Mouse (Mus musculus) B cell, adult 62 days (primary cell): ENCODE data around the gene Cox7b. TPM values are rescaled to one million over a fixed set of nuclear protein-coding genes. Genes with fewer than 3 reads are reported as not detected.

ENCODE experiments used
- total RNA-seq: library from RNA; stranded (reverse); gene quantifications from 4 replicates; pipeline ENCODE4 v1.2.4, GENCODE M21; 2023

Cox7b gene
- total RNA-seq: 113 to 133 TPM (median 114 TPM) in 4 replicates

DNA sequence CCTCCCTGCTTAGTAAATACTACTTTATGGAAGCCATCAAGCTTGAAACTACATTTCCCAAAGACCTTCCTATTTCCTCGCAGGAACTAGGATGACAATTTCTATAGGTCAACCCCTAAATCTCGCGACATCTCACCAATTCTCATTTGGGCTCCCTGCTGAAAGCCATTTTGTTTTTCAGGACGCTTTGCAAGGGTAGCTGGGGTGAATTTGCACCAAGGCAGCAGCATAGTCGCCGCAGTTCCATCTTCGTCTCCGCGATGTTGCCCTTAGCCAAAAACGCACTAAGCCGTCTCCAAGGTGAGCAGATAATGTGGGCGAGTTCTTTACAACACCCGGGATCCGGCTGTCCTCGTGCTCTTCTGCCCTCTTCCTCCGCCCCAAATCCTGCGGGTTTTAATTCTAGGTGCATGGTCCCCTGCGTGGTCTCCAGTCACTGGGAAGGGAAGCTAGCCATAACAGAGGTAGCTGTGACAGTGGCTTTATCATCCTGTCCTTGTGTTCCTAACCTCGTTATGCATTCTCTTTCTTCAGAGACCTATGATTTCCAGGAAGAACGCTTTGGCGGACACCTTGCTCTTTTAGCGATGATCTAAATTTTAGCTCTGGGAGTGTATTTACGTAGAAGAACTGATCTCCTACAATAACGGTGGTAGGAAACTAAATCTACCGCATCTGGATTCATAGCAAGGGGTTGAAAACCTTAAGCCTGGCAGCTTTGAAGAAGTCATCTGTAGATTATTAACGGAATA is at the start of gene Cox7b:
Gene Cox7b, plus strand, starts transcription at position 130 of the 752 bp plus-strand sequence.

DNA sequence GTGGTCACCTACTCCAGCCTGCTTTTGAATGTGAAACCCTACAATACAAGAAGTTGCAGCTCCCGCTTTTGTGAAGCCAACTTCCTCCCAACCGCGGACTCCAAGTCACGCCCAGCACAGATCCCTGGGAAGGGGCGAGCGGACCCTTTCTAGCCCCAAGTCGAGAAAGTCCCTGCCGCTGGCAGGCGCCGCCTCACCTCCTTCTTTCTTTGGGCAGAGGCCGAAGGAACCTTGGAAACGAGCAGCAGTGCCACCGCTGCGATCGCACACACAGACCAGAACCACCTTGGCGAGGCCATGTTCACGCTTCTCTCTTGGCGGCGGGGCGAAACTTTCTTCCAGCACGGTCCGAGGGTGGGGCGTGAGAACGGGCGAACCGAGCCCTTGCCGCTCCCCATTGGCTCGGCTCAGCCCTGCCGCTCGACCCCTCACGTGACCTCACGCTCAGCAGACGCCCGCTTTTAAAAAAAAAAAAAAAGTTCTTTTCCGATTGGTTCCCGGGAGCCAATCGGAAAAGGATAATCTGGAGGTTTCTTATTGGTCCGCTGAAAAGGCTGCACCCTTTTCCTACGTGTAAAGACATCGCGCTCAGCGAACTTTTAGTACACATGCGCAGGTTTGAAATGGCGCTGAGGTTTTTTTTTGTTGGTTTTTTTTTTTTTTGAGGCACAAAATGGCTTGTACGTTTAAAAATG is 3.9 kb upstream of the Cox7b start, which contains the start of gene Magt1:
Gene Magt1, minus strand, starts transcription at position 442 of the 695 bp plus-strand sequence.

DNA sequence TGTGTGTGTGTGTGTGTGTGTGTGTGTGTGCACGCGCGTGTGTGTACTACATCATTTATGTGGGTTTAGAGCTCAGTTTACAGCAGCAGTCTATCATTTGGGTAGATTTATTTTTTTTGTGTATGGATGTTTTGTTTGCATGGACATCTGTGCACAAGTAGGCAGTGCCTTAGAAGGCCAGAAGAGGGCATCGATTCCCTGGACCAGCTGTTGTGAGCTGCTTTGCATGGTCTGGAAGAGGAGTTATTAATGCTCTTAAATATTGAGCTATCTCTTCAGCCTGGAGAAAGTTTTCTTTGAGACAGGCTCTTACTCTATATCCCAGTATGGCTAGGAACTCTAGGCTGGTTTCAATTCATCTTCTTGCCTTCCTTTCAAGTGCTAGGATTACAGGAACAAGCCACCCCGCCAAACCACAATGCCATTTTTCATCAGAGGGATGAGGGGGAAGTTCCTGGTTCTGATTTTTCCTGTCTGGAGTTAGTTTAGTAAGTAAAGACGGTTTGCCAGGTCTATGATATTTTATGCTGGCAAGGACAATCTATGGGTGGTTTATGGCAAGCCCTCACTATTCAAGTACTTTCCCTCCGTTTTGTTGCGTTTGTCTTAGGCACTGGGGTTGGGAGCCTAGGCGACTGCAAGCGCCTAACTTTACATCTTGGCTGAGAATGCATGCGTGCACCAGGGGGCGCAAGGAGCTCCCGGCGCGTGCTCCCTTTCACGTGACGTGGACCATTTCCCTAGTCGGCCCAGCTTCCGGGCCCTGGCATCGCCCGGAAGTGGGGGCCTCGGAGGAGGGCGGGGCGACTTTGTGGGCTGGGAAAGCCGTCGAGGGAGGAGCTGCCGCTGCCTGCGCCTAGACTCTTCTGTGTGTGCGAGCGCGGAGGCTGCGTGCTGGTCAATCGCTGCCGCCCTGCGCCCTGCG is 11.2 kb downstream of the Cox7b start, which contains the start of gene Atp7a:
Gene Atp7a, plus strand, starts transcription at position 859 of the 925 bp plus-strand sequence.

Other genes starting within 250 kb of the Cox7b start
- 207 to 228 TPM (median 216 TPM) in 4 replicates for gene Atrx, start 86.3 kb upstream of the Cox7b start, total RNA-seq
- 28.8 to 36.3 TPM (median 33.2 TPM) in 4 replicates for gene Magt1, start 3.8 kb upstream of the Cox7b start, total RNA-seq
- gene Atp7a, start 11.6 kb downstream of the Cox7b start, total RNA-seq: 14.8 to 16.4 TPM (median 15.6 TPM) in 4 replicates
- 0.24 to 0.36 TPM (median 0.27 TPM) in 4 replicates for gene Tlr13, start 127.5 kb downstream of the Cox7b start, total RNA-seq
- 73.6 to 91.0 TPM (median 82.4 TPM) in 4 replicates for gene Pgk1, start 171.4 kb downstream of the Cox7b start, total RNA-seq
- gene Taf9b, start 205.5 kb downstream of the Cox7b start, total RNA-seq: 8.7 to 11.6 TPM (median 9.7 TPM) in 4 replicates
- gene Fnd3c2, start 239.7 kb downstream of the Cox7b start, total RNA-seq: not detected in 4 replicates